Mouse (Mus musculus) G1E (cell line): ENCODE results near the gene Pbxip1. TPM values are rescaled to one million over a fixed set of nuclear protein-coding genes. Genes with fewer than 3 reads are reported as not detected.

Experiments used
- ATAC-seq: 2 replicates; pipeline ENCODE4 v1.8.0; 2016; ENCODE audit warnings: mild to moderate bottlenecking; ENCODE audit not compliant: insufficient number of reproducible peaks, poor library complexity, low FRiP score, severe bottlenecking; ENCODE audit errors: extremely low read depth
- DNase-seq: peaks from one replicate; pipeline ENCODE4 v3.0.0; 2012; ENCODE audit warnings: low spot score
- H3K27me3 ChIP-seq: 2 replicates; pipeline ENCODE4 v1.6.1; 2012; ENCODE audit warnings: mild to moderate bottlenecking, low read length, inconsistent platforms; ENCODE audit not compliant: insufficient read depth
- H3K36me3 ChIP-seq: replicated peaks from 2 replicates; pipeline ENCODE3; 2012; ENCODE audit warnings: mild to moderate bottlenecking, inconsistent platforms
- H3K4me1 ChIP-seq: 2 replicates; pipeline ENCODE4 v1.6.1; 2012; ENCODE audit warnings: low read depth, low read length, inconsistent platforms, mixed read lengths; ENCODE audit not compliant: insufficient read depth
- H3K4me3 ChIP-seq: 2 replicates; pipeline ENCODE4 v1.5.1; 2012; ENCODE audit warnings: low read depth, mild to moderate bottlenecking, inconsistent platforms, low read length, moderate library complexity, mixed read lengths
- H3K9me3 ChIP-seq: replicated peaks from 2 replicates; pipeline ENCODE4 v1.6.1; 2012; ENCODE audit warnings: inconsistent platforms
- CTCF ChIP-seq: IDR thresholded peaks from 2 replicates; pipeline ENCODE4 v1.5.1; 2012; ENCODE audit warnings: low read depth, low read length, inconsistent platforms, mixed read lengths
- GATA1 ChIP-seq: IDR thresholded peaks from 2 replicates; pipeline ENCODE4 v1.6.1; 2012; ENCODE audit warnings: borderline replicate concordance, low read length, inconsistent platforms, mixed read lengths
- GATA2 ChIP-seq: IDR thresholded peaks from 2 replicates; pipeline ENCODE4 v1.6.1; 2012; ENCODE audit warnings: low read depth, low read length, inconsistent platforms, borderline replicate concordance
- POLR2AphosphoS5 ChIP-seq: IDR thresholded peaks from 2 replicates; pipeline ENCODE4 v1.6.1; 2012; ENCODE audit warnings: low read depth, low read length, inconsistent platforms; ENCODE audit not compliant: insufficient replicate concordance
- TAL1 ChIP-seq: conservative IDR thresholded peaks from 2 replicates; pipeline ENCODE4 v1.6.1; 2012; ENCODE audit warnings: low read depth, low read length, inconsistent platforms, mixed read lengths
- polyA plus RNA-seq: library from polyadenylated mRNA; stranded (reverse); fragments of >175 nt; gene quantifications from 2 replicates; pipeline ENCODE4 v1.2.3, GENCODE M21; 2012
- total RNA-seq, 2 experiments: library from RNA; stranded (forward) in 1 of 2; stranded (reverse) in 1 of 2; fragments of 200-1000 nt in 1 of 2; fragments of >200 nt in 1 of 2; fragmentation: Nextera tagmentation in 1 of 2; gene quantifications; 2 replicates each; pipeline ENCODE4 v1.2.3; 2014 to 2017

Pbxip1 gene
- total RNA-seq (2014; fragmentation: Nextera tagmentation) (9.0 and 12.1 TPM in 2 replicates), total RNA-seq (2017) (15.0 and 16.4 TPM in 2 replicates), polyA plus RNA-seq (8.3 and 9.0 TPM in 2 replicates)

- H3K36me3 ChIP-seq = peaks cover 66% of the 10 kb centered on the region
- no peaks in the 10 kb centered on the region for H3K27me3 ChIP-seq
- peak within 1 kb of the TSS; percentile 68 for H3K4me3 ChIP-seq
- DNase-seq = peak; percentile 92
- no peaks in the 10 kb centered on the region for H3K9me3 ChIP-seq
- peaks cover 51% of the 10 kb centered on the region for H3K4me1 ChIP-seq
- peak; percentile 75 for ATAC-seq
- TF ChIP-seq GATA2 = no peak
- TF ChIP-seq GATA1 = no peak
- no peak for TF ChIP-seq TAL1
- no peak for TF ChIP-seq CTCF
- TF ChIP-seq POLR2AphosphoS5 = no peak
Observed at GRCm38 (mm10) chr3:89436176-89437113, at the start of gene Pbxip1. Gene Pbxip1, plus strand, starts transcription at chr3:89436706.

GRCm38 (mm10) chr3:89387632-89388031, 48.9 kb upstream of the Pbxip1 start:
- ATAC-seq = no peak
- TF ChIP-seq CTCF (no peak), GATA1 (no peak)
- no peak for DNase-seq
- Histone ChIP-seq H3K4me1 (peaks cover 97% of the 10 kb centered on the region), H3K4me3 (peak overlapping the region; percentile 64; the same call in 1 of the 2 replicates), H3K9me3 (no peaks in the 10 kb centered on the region), H3K27me3 (no peaks in the 10 kb centered on the region), H3K36me3 (peaks cover 85% of the 10 kb centered on the region)

DNA sequence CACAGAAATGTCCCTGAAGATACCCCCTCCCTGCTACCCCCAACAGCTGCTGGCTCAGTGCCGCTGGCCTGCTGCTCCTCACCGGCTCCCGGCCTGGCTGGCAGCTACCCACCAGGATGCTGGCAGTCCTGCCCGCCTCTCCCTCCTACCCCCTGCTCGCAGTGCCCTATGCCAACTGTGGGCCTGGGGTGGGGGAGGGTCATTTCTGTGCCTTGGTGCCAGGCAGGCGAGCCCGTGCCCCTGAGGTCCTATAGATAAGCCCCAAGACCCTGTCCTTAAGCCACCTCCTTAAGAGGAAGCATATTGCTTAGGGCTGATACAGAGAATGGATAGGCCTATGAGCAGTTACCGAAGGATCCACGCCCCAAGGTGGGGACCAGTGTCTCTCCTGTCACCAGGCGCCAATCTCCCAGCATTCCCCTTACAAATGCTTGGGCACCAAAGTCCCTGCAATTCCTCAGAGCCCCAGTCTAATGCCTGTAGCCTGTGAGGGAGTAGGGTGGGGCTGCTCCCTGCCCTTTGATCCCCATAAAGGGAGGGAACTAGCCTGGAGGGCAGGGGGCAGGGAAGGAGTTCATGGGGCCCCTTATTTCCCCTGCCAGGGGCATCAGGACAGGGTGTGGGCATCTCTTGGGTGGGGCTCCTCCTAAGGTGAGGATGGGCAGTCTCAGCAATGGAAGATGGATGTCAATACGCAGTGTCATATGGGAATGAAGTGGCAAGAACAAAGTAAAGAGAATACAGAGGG, 48.2 kb upstream of the Pbxip1 start:
- Histone ChIP-seq H3K4me1 (peaks cover 95% of the 10 kb centered on the region), H3K4me3 (peak overlapping the region; percentile 64; the same call in 1 of the 2 replicates), H3K36me3 (peaks cover 78% of the 10 kb centered on the region), H3K27me3 (no peaks in the 10 kb centered on the region), H3K9me3 (no peaks in the 10 kb centered on the region)
- no peak for DNase-seq
- ATAC-seq = no peak
- TF ChIP-seq POLR2AphosphoS5 (no peak), GATA1 (no peak), CTCF (no peak), GATA2 (no peak), TAL1 (no peak)

DNA sequence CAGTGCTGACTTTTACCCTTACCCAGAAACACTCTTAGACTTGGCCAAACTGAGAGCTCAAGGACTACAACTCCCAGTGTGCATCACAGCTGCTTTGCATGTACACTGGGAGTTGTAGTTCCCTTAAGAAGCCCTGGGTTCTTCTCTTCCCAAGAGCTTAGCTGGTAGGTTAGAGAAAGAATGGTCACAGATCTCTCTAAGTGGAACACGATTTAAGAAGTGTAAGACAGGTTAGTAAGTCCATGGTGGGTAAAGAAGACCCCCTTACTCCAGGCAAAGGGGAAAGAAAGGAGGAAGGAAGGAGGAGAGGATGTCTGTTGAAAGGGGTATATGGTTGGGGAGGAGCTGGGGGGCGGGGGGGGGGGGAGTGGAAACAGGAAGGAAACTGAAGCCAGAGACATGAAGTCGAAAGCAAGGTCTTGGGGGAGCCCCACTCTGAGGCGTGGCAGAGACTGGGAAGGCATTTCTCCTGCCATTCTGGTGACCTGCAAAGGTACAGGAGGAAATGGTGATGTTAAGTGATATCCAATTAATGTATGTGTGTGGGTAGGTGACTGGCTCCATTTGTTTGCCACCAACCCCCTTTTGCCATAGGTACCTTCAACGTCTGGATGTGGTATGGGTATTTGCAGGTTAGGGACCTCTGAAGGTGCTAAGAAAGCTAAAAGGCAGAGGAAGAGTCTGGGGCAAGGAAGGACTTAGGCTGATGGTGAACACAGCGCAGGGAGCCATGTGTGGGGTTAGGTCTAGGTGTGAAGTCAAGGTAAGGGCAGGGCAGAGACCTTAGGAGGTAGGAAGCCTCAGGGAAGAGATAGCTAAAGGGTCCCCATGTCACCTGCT, 47.4 kb upstream of the Pbxip1 start:
- TF ChIP-seq GATA1 (no peak), GATA2 (no peak), TAL1 (no peak), POLR2AphosphoS5 (no peak), CTCF (no peak)
- DNase-seq (peak; percentile 42), ATAC-seq (no peak)
- H3K36me3 ChIP-seq = peaks cover 70% of the 10 kb centered on the region
- no peak overlapping the region for H3K4me3 ChIP-seq
- H3K9me3 ChIP-seq = no peaks in the 10 kb centered on the region
- no peaks in the 10 kb centered on the region for H3K27me3 ChIP-seq
- peaks cover 92% of the 10 kb centered on the region for H3K4me1 ChIP-seq

- TF ChIP-seq TAL1 (no peak), GATA2 (no peak), GATA1 (no peak), CTCF (no peak), POLR2AphosphoS5 (no peak)
- H3K9me3 ChIP-seq = no peaks in the 10 kb centered on the region
- DNase-seq (no peak), ATAC-seq (no peak)
- peaks cover 60% of the 10 kb centered on the region for H3K36me3 ChIP-seq
- H3K27me3 ChIP-seq = no peaks in the 10 kb centered on the region
- H3K4me1 ChIP-seq = peaks cover 90% of the 10 kb centered on the region
- H3K4me3 ChIP-seq = no peak overlapping the region; the same call in 1 of the 2 replicates
Observed at GRCm38 (mm10) chr3:89390111-89390515, 46.4 kb upstream of the Pbxip1 start.
